Mouse (Mus musculus) Patski (cell line): ENCODE results near the gene Fam171a1. TPM values are rescaled to one million over a fixed set of nuclear protein-coding genes. Genes with fewer than 3 reads are reported as not detected.
"Not testable (repeated sequence)": the region's sequence is repeated elsewhere in the genome, so short reads cannot be mapped to it uniquely, and the experiment has no call there.

Experiments used
- ATAC-seq: fragments of 100-300 bp; one replicate; pipeline ENCODE4 v1.8.0; 2021
- CTCF ChIA-PET: fragments of 350-600 bp; sonication (Branson Sonifier 250); formaldehyde crosslinking; loops from one replicate; lab custom pipeline; 2022; ENCODE audit warnings: inconsistent platforms; lab: Charles Lee
- POLR2A ChIA-PET: fragments of 350-600 bp; sonication (Branson Sonifier 250); formaldehyde crosslinking; loops from one replicate; lab custom pipeline; 2022; ENCODE audit warnings: antibody characterized with exemption, inconsistent platforms; lab: Charles Lee
- DNase-seq: peaks from one replicate; pipeline ENCODE4 v3.0.0-alpha.2; 2011; ENCODE audit warnings: low read depth, low spot score
- H3K27me3 ChIP-seq: fragments of 371-371 bp; one replicate; pipeline ENCODE4 v1.5.1; 2021
- CTCF ChIP-seq: fragments of 100-300 bp; IDR thresholded peaks from one replicate; pipeline ENCODE4 v1.5.1; 2021
- in situ Hi-C: fragments of 300-500 bp; cut with MboI; formaldehyde crosslinking; loops from 3 replicates; pipeline ENCODE4 v1.11.1; 2018; ENCODE audit warnings: low pct_unique_long_range_greater_than_20kb, mixed read lengths
- polyA plus RNA-seq: library from polyadenylated mRNA; unstranded; gene quantifications from one replicate; pipeline ENCODE4 v1.2.3, GENCODE M21; 2021

Fam171a1 gene
- polyA plus RNA-seq, 1 experiment from 2014 or later = 60.4 TPM

DNA sequence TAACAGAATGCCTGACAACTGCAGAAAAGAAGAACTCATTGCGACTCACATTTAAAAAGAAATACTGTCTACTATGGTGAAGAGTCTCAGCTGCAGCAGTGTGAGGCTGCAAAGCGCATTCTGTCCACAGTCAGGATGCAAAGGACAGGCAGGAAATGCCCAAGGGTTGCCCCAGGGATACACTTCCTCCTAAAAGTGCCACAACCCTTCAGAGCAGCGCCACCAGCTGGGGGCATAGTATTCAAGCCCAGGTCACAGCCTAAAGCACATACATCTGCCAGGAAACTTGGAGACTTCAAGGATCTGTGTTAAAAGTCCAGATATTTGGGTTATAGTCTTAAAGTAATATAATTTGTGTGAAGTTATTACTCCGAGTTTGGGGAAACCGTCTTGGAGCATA is 71.3 kb downstream of the Fam171a1 start:
- DNase-seq (no peak), ATAC-seq (peak; percentile 57)
- CTCF ChIA-PET = no interaction called here
- POLR2A ChIA-PET = no interaction called here
- TF ChIP-seq CTCF = peak; percentile 64
- H3K27me3 ChIP-seq = no peaks in the 10 kb centered on the region
- in situ Hi-C loops = no loop called here

GRCm38 (mm10) chr2:3188745-3189475 is 74.9 kb downstream of the Fam171a1 start:
- no peaks in the 10 kb centered on the region for H3K27me3 ChIP-seq
- ChIA-PET POLR2A (interaction anchor here (1.0 kb wide), 1 partner anchor 12 kb away, joined by 3 read pairs; no protein-coding TSS in a partner anchor), CTCF (interaction anchor here (1.1 to 2.1 kb wide), 2 partner anchors 9 to 69 kb away, joined by 3 to 5 read pairs; no protein-coding TSS in a partner anchor)
- TF ChIP-seq CTCF = no peak
- DNase-seq = no peak
- in situ Hi-C loops = no loop called here
- ATAC-seq = no peak

DNA sequence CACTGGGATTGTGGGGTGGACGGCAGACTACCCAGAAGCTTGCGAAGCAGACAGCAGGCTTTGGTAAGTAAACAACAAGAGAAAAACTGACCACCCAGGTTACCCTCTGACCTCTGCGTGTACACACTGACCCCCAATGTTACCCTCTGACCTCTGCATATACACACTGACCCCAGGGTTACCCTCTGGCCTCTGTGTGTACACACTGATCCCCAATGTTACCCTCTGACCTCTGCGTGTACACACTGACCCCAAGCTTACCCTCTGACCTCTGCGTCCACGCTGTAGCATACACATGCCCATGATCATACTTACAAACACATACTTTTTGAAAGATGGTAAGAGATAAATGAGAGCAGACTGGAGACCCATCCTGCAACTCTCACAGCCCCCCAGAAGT is 77.1 kb downstream of the Fam171a1 start:
- no peak for ATAC-seq
- in situ Hi-C loops = no loop called here

GRCm38 (mm10) chr2:3195511-3195910 is 81.5 kb downstream of the Fam171a1 start:
- in situ Hi-C loops = no loop called here
- CTCF ChIA-PET = interaction anchor here (1.5 to 2.1 kb wide), 2 partner anchors 10 to 33 kb away, joined by 4 to 8 read pairs; no protein-coding TSS in a partner anchor
- H3K27me3 ChIP-seq = no peaks in the 10 kb centered on the region
- ATAC-seq (no peak), DNase-seq (no peak)
- POLR2A ChIA-PET = interaction anchor here (1.9 kb wide), 1 partner anchor 11 kb away, joined by 7 read pairs; no protein-coding TSS in a partner anchor
- no peak for TF ChIP-seq CTCF

More for the DNA sequence above, 77.1 kb downstream of the Fam171a1 start:
- ChIA-PET CTCF (interaction anchor here (1.0 to 1.5 kb wide), 2 partner anchors 12 to 27 kb away, joined by 3 read pairs; no protein-coding TSS in a partner anchor), POLR2A (no interaction called here)
- TF ChIP-seq CTCF = no peak
- no peak for DNase-seq
- no peaks in the 10 kb centered on the region for H3K27me3 ChIP-seq

DNA sequence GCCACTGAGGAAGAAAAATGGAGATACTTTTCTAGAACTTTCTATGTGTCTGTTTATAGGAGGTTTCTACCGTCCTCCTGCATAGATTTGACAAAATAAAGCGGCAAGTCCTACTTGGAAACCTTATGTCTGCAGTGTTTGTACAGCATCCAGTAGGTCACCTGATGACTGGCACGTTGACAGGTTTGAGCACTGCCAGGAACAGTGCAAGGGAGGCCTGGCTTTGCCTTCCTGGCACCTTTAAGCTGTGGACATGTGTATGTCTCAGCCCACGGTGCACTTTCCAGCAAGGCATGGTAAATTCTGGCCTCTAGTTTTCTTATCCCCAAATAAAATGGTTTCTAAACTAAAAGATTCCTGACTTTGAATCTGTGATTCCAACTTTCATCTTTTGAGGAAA is 86.4 kb downstream of the Fam171a1 start:
- ATAC-seq = no peak
- CTCF ChIA-PET = no interaction called here
- H3K27me3 ChIP-seq = no peaks in the 10 kb centered on the region
- in situ Hi-C loops = no loop called here
- TF ChIP-seq CTCF = no peak
- POLR2A ChIA-PET = no interaction called here
- no peak for DNase-seq

GRCm38 (mm10) chr2:3206975-3207642 is 93.1 kb downstream of the Fam171a1 start:
- ATAC-seq (no peak), DNase-seq (no peak)
- in situ Hi-C loops = no loop called here
- H3K27me3 ChIP-seq = no peaks in the 10 kb centered on the region
- ChIA-PET CTCF (interaction anchor here (1.7 kb wide), 1 partner anchor 21 kb away, joined by 5 read pairs; no protein-coding TSS in a partner anchor), POLR2A (no interaction called here)
- no peak for TF ChIP-seq CTCF

DNA sequence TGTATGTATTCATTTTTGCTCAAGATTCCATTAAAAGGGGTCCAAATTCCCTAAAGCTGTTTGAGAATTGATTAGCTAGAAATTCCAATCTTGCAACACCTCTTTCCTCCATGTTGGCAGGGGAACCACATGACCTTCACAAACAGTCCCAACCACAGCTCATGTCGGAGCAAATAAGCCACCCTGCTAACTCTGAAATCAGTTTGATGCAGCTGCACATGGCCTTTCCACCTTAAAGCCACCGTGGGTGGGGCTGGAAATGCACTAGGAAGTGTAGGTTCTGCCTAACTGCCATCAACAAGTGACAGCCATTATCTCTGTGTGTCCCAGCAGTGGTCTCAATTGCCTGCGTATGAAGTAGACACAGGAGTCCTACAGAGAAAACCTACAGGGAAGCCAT is 101.5 kb downstream of the Fam171a1 start:
- in situ Hi-C loops = no loop called here
- POLR2A ChIA-PET = no interaction called here
- H3K27me3 ChIP-seq = no peaks in the 10 kb centered on the region
- CTCF ChIA-PET = interaction anchor here (1.6 kb wide), 1 partner anchor 10 kb away, joined by 3 read pairs; no protein-coding TSS in a partner anchor
- DNase-seq (no peak), ATAC-seq (no peak)
- TF ChIP-seq CTCF = no peak

GRCm38 (mm10) chr2:3216617-3217016 is 102.6 kb downstream of the Fam171a1 start:
- CTCF ChIA-PET = no interaction called here
- no peak for ATAC-seq
- no peak for DNase-seq
- TF ChIP-seq CTCF = no peak
- in situ Hi-C loops = no loop called here
- no peaks in the 10 kb centered on the region for H3K27me3 ChIP-seq
- POLR2A ChIA-PET = no interaction called here

- POLR2A ChIA-PET = interaction anchor here (0.6 kb wide), 1 partner anchor 98 kb away, joined by 4 read pairs; no protein-coding TSS in a partner anchor
- in situ Hi-C loops, ATAC-seq: not testable (repeated sequence)
These were observed 103.6 kb downstream of the Fam171a1 start for GRCm38 (mm10) chr2:3217577-3217976.

DNA sequence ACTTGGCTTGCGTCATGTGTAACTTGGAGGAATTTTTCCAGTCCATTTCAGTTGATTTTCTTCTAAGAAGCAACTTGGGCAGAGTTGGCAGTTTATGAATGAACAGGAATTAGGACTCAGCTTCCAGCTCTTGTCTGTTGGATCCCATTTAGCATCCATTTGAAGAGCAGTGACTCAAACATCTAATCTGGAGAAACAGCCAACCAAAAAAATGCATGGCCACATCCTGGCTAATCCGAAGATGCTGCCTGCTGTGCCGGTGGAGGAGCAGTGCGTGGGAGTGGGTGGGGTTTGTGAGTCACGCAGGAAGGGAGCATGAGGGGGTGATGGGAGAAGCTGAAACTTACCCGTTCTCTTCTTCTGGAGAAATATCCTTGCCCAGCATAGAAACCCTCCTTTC is 104.2 kb downstream of the Fam171a1 start:
- DNase-seq = peak; percentile 41
- POLR2A ChIA-PET = interaction anchor here (0.9 kb wide), 1 partner anchor 99 kb away, joined by 3 read pairs; no protein-coding TSS in a partner anchor
- H3K27me3 ChIP-seq = no peaks in the 10 kb centered on the region
- peak; percentile 47 for ATAC-seq
- TF ChIP-seq CTCF = no peak
- in situ Hi-C loops = no loop called here
- CTCF ChIA-PET = interaction anchor here (1.1 to 1.5 kb wide), 3 partner anchors 12 to 28 kb away, joined by 3 to 4 read pairs (median 3); no protein-coding TSS in a partner anchor

More at GRCm38 (mm10) chr2:3217577-3217976, 103.6 kb downstream of the Fam171a1 start:
- H3K27me3 ChIP-seq, DNase-seq: not testable (repeated sequence)
- CTCF ChIA-PET = interaction anchor here (1.1 to 1.3 kb wide), 2 partner anchors 13 to 27 kb away, joined by 3 to 4 read pairs; no protein-coding TSS in a partner anchor
